Mouse (Mus musculus) C2C12 (cell line): ENCODE results near the gene Fkbp3.

Experiments
- CTCF ChIP-seq: IDR thresholded peaks from one replicate; pipeline ENCODE4 v1.5.1; 2011; ENCODE audit not compliant: control insufficient read depth, insufficient read depth, insufficient read length
- USF1 ChIP-seq: IDR thresholded peaks from one replicate; pipeline ENCODE4 v1.6.1; 2011; ENCODE audit warnings: low read depth, mild to moderate bottlenecking, control low read depth, moderate library complexity

- TF ChIP-seq CTCF: no peak
- TF ChIP-seq USF1: no peak
These were observed 36.8 kb downstream of the Fkbp3 start for GRCm38 (mm10) chr12:65036892-65037545.
